Mouse (Mus musculus): ENCODE data around the gene Hdhd5.

DNA sequence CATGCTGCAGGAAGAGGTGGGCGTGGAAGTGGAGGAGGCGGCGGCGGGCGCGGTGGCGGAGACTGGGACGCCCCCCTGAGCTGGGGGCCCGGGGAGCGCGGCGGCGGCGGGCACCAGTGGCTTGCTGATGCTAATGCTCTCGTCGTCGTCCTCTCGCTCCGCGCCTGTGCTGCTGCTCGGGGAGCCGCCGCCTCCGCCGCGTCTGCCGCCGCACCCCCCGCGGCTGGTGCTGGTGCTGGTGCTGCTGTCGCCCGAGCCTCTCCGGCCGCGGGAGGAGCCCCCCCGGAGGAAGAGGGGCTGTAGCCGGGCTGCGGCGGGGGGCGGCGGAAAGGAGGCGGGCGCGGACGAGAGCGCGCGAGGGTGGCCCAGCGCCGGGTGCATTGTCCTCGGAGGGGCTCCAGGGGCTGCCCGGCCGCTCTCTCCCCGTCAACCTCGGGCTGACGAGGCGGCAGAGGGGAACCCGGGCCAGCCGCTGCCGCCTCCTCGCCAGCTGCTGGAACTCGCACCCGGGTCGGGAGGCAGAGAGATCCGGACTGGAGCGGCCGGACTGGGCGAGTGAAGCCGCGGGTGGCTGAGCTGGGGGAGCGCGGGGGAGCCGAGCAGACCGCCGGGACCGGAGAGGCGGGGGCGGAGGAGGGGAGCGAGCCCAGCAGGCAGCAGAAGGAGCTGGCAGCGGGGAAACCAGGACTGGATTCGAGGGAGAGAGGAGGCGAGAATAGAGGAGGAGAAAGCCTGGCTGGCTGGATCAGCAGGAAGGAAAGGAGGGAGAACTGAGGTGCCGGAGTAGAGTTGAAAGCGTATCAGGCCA, 37.5 kb downstream of the Hdhd5 start, which contains the start of gene Tmem121b:
- TF ChIP-seq CTCF (IDR thresholded peaks at IDR 0.05 in 2 of 3, conservative IDR thresholded peaks at IDR 0.05 in 1 of 3; ENCODE audit: control insufficient read depth in 1 of 3, insufficient read depth in 1 of 3, low read depth in 2 of 3, low read length in 3 of 3, poor library complexity in 1 of 3, severe bottlenecking in 1 of 3) (no peak), UBTF (IDR thresholded peaks at IDR 0.05; ENCODE audit: borderline replicate concordance, insufficient read depth, low read depth, low read length) (no peak), HCFC1 (IDR thresholded peaks at IDR 0.05; ENCODE audit: low read depth, low read length) (no peak), POLR2A (IDR thresholded peaks at IDR 0.05; ENCODE audit: control insufficient read depth in 1 of 2, insufficient read depth in 1 of 2, low read depth in 1 of 2, low read length in 2 of 2, poor library complexity in 1 of 2) (no peak), ETS1 (IDR thresholded peaks at IDR 0.05; ENCODE audit: low read depth, low read length) (no peak), KAT2A (conservative IDR thresholded peaks at IDR 0.05; ENCODE audit: low read depth, low read length) (no peak), MAX (IDR thresholded peaks at IDR 0.05; ENCODE audit: low read length) (no peak)
